Mouse (Mus musculus) heart, postnatal 10 days (tissue): ENCODE measurements at regions not wholly inside any gene's neighbourhood (a gene's known extent, or its start where the extent isn't known, plus 50 kb on each side); places are given as distances from the start of the nearest gene placed in this dataset.
"Not testable (repeated sequence)": the region's sequence is repeated elsewhere in the genome, so short reads cannot be mapped to it uniquely, and the experiment has no call there.

Source experiments
- DNase-seq, 2 experiments: peaks; one replicate each; pipeline ENCODE4 v3.0.0; 2021
- intact Hi-C: fragments of 180-260 bp; cut with DNase I; formaldehyde crosslinking; loops from one replicate; pipeline ENCODE4 v1.15.1; 2025

DNA sequence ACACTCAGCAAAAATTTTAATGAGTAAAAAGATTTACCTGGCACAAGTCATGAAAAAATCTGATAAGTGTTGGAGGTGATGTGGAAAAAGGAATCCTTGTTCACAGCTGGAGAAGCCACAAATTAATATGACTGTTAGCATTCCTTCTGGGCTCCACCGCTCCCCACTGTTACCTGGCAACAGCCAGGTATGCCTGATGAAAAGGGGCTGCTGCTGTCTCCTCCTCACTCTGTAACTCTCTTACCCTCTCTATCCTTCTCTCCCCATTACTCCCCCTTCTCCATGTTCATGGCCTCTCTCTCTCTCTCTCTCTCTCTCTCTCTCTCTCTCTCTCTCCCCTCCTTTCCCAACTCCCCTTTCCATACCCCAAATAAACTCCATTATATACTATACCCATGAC, 169.6 kb upstream of the Fer start:
- DNase-seq: no peak
- intact Hi-C loops: no loop called here

GRCm38 (mm10) chr17:63699537-63699936, 163.3 kb upstream of the Fer start:
- intact Hi-C loops: no loop called here
- no peak for DNase-seq

- no peak for DNase-seq
- intact Hi-C loops: no loop called here
Observed at GRCm38 (mm10) chr17:63704991-63705390, 157.9 kb upstream of the Fer start.

- intact Hi-C loops: no loop called here
- no peak for DNase-seq
Observed at GRCm38 (mm10) chr17:63712937-63713336, 149.9 kb upstream of the Fer start.

DNA sequence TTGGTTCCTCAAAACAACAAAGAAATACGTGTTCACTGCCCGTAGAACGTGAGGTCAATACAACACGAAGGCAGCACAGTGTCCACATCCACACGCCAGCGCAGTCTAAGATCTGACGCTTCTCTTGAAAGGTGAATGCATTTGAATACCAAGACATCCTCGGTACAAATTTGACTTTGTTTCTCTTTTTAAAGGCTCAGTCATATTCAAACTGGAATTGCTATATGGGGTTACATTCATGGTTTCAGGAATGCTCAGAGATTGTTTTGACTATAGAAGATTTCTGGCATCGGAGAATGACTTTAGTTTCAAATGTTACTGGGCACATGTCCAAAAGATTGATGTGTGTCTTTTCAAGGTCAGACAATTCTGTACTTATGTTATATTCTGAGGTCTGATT, 147.2 kb upstream of the Fer start:
- no peak for DNase-seq
- intact Hi-C loops: no loop called here

DNA sequence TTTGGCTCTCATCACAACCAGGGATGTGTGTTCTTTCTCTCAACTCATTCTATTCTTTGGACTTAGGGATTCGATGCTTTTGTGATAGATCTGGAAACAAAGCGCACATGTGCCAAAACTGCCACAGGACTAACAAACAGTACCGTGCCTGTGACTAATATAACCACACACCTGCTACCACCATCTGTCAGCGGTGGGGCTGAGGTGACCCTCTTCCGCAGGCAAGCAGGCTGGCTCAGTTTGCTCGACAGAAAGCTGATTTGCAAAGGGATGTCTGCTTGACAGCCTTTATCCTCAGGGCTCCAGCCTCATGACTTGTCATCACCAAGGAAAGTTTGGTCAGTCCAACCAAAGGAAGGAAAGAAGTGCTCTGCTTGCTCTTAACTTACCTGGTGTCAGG, 146.7 kb upstream of the Fer start:
- no peak for DNase-seq
- intact Hi-C loops: no loop called here

DNA sequence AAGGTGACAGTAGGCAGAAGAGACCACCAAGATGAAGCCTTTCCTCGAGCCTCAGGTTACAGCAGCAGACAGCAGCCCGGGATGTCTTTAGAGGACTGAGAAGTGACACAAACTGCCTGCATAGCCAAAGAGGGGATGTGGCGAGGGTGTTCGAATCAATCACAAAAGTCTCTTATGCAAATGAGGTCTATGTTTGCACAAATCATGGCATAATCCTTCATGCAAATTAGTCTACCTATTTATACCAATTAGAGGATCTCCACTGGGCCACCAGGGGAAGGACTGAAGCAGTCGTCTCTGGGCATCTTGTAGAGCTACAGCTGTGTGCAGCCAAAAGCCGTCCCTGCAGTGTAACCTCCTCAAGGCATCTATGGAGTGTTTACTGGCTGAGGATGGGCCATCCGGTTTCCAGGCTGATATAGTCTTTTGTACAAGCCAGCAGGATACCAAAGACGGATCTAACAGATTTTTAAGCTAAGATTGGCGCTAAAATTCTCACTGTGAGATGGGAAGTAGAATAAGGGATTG, 145.7 kb upstream of the Fer start:
- no peak for DNase-seq
- intact Hi-C loops: no loop called here

GRCm38 (mm10) chr17:63718972-63719715, 143.7 kb upstream of the Fer start:
- DNase-seq: no peak
- intact Hi-C loops: no loop called here

DNA sequence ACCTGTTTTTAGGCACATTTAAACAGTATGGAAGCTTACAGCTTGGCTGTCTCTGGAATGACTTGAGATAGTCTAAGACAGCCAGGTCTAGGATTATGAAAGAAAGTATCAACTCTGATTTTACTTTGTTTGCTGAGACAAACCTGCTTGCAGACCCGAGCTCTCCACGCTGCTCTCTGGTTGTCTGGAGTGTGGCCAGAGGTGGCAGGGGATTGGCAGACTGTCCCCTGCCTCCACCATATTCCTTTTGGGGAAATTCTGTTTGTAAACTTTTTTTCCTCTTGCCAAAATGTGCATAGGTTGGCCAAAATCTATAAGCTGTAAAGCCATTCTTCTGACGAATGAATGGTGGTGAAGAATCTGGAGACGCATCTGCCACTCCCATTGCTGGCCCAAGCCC, 143.1 kb upstream of the Fer start:
- DNase-seq: no peak
- intact Hi-C loops: no loop called here

GRCm38 (mm10) chr17:63720883-63721282, 142.0 kb upstream of the Fer start:
- peak; percentile 15 to 16 for DNase-seq
- intact Hi-C loops: no loop called here

GRCm38 (mm10) chr17:63722434-63723004, 140.3 kb upstream of the Fer start:
- intact Hi-C loops: no loop called here
- DNase-seq: peak; percentile 10 to 27

- intact Hi-C loops: no loop called here
- no peak for DNase-seq
Observed at GRCm38 (mm10) chr17:63738206-63738605, 124.7 kb upstream of the Fer start.

DNA sequence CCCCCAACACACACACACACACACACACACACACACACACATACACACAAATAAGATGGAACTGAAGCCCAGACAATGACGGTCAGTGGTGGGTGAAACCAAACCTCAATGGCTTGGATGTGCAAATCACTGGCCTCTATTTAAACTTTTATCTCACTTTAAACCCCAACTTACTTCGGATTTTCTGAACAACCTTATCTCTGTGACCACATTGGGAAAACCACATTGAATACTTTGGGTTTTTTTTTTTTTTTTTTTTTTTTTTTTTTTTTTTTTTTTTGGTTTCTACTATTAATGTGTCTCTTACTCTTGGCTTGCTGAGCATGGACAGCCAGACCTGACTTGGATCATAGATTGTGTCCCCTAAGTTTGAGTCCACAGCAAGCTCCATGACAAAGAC, 123.2 kb upstream of the Fer start:
- DNase-seq: no peak
- intact Hi-C loops: no loop called here

DNA sequence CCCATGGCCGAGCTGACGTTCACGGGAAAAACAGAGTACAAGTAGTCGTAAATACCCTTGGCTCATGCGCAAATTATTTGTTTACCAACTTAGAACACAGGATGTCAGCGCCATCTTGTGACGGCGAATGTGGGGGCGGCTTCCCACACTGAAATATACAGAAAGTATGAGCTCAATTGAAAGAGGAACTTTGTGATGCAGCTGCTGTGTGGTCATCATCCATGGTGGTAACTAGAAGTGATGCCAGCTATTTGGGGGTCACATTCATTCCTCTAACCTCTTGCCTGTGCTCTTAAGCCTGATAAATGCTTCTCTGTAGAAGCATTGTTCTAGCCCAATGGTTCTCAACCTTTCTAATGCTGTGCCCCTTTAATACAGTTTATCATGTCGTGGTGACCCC, 113.6 kb upstream of the Fer start:
- DNase-seq, intact Hi-C loops: not testable (repeated sequence)

DNA sequence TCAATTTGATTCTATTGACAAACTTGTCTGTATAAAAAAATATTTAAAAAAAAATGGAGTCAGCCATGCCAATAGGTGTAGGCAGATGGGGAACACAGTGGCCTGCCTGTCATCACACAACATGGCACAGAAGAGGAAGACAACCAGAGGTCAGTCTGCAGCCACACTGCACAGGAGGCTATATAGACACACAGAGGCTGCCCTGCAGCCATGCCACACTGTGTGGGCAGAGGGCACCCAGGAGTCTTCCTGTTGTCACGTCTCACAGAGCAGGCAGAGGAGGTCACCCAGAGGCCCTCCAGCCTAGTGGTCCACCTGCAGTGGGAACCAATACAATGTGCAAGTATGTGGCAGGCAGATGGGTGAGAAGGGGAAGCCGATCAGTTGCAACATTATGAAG, 108.5 kb upstream of the Fer start:
- no peak for DNase-seq
- intact Hi-C loops: no loop called here

DNA sequence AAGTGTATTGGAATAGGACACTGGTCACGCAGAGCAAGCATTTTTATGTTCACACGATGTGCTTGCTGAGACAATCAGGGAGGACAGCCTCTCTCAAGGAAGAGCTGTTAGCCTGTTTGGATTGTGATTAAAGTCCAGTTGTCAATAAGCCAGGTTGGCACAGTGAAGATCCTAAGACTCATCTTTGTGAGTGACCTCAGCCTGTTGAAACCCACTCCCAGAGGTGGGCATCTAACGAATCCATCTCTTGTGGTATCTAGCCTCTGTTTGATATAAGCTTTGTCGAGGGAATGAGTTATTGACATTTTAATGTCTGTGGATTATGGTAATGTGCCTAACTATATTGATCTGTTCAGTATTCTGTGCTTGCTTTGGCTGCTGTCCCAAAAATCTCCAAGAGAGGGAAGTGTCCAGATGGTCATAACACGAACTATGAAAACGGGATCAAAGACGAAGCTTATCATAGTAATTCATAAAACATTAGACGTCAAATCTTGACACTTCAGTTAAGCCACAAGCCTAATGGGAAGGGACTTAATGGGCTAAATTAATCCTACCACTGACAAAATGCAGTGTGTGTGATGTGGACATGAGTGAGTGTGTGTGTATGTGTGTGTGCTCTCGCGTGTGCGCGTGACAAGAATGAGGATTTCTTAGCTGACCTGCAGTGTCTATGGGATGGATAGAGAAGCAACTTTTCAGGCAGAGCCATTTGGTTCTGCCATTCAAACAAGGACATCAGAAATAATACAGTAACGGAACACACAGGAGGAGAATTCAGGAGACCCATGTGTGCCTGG, 104.8 kb upstream of the Fer start:
- intact Hi-C loops: no loop called here
- no peak for DNase-seq

DNA sequence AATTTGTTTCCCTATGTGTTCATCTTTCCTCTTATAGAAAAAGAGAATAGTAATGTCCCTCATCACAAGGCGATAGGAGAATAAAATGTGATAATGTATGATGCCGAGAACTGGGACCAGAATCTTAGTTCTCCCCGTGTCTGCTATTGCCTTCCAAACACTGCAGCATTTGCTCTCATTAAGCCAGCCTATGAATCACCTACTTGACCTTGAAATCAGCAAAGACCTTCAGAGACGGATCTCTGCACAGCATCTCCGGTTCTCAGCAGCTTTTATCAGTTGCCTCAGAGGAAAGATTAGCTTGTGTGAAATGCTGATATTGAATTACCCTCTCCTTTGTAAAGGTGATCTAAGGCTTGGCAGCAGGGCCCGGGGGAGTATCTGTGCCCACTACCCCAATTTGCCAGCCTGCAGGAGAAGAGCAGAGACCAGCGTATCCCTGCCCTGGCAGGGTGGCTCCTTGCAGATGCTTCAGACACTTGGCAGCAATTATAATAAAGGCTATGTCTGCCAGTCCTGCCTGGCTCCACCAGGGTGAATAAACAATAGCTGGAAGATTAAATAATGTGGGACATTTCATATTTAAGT, 104.0 kb upstream of the Fer start:
- no peak for DNase-seq
- intact Hi-C loops: no loop called here

- DNase-seq: no peak
- intact Hi-C loops: no loop called here
Observed at GRCm38 (mm10) chr17:63761058-63761457, 101.8 kb upstream of the Fer start.

DNA sequence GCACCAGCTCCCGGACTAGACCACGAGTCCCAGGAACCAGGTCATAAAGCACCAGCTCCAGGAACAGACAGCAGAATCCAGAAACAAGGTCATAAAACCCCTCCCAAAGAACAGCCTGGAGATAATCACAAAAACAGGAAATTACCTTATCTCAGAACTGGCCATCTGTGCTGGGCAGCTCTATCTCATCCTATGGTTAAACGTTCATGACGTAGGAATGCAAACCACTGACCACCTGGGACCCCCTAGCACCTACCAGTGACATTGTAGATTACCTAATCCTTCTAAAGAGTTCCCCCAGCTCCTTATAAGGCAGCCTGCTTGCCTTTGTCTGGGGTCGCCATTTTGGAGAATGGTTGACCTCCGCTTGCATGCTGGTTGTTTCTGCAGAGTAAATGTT, 91.8 kb upstream of the Fer start:
- DNase-seq: no peak
- intact Hi-C loops: no loop called here

DNA sequence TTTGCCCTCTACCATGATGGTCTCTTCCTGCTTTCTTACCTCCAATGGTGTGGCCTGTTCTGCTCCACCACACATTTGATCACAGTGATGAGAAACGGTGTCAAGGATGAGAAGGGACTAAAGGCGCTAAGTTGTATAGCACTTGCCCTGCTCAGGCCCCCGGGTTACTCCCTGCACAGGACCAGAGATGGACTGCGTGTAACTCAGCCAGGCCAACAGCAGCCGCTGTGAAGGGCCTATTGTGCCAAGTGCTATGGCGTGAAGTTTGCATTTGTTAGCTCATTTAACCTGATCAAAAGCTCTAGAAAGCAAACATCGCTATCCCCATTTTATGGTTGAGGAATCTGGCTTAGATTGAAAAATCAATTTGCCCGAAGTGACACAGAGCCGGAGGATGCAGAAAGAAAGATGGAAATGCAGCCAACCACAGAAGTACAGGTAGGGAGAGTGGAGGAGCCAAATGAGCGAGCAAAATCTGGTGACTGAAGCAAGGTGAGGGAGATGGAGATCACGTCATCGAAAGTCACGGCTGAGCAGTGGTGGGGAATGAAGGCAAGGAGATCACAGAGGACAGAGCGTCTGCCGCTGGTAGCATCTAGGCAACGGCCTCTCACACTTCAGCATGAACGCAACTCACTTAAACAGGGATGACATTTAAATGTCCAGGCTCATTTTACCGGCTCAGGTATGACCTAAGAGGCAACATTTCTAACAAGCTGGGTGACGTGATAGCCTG, 78.3 kb upstream of the Fer start:
- DNase-seq: no peak
- intact Hi-C loops: no loop called here

GRCm38 (mm10) chr17:63786444-63786843, 76.4 kb upstream of the Fer start:
- intact Hi-C loops: no loop called here

More at GRCm38 (mm10) chr17:63786444-63786843, 76.4 kb upstream of the Fer start:
- no peak for DNase-seq
